Comparison of ENCODE assay signal across 22 mouse cellular contexts in genomic region chr14:40514679-40515078, GRCm38 (mm10).
A peak's percentile ranks its signal among the peaks of the same experiment; 100 is the strongest.
DNase-seq lines count a peak whose midpoint lies in the region; ATAC-seq and TF ChIP-seq lines count a peak whose summit lies in the region.
"Had no signal": no experiment of that assay in that cellular context is flagged by ENCODE, and none has a peak within 500 bp of the region (broad histone marks: within the 10 kb centered on the region; RNA-seq: fewer than 3 reads in every experiment).

No protein-coding gene starts in this region.

- no peaks in the 10 kb centered on the region for H3K9me3 ChIP-seq in hindbrain, embryonic 11.5 days (ENCODE audit: control insufficient read depth, low read length)
- no peaks in the 10 kb centered on the region for H3K9me3 ChIP-seq in hindbrain, postnatal 0 days (ENCODE audit: low read length)
- no peaks in the 10 kb centered on the region for H3K9me3 ChIP-seq in neural tube, embryonic 13.5 days
- no peaks in the 10 kb centered on the region for H3K9me3 ChIP-seq in hindbrain, embryonic 15.5 days
- H3K9me3 ChIP-seq: embryonic facial prominence, embryonic 12.5 days; forebrain, embryonic 13.5 days; heart, embryonic 15.5 days had no signal

- no peak for DNase-seq in hindbrain, embryonic 11.5 days (ENCODE audit: low spot score)
- DNase-seq in hindbrain, postnatal 0 days (ENCODE audit: low spot score), result no peak
- no peak for DNase-seq in neural tube, embryonic 10.5 days (ENCODE audit: extremely low spot score, low spot score)
- DNase-seq in retina, postnatal 1 day, result peak; percentile 41
- DNase-seq in urinary bladder, adult 18-20 months (ENCODE audit: low spot score in 2 of 2), result no peak
- DNase-seq: adrenal gland, adult 8-10 months; adrenal gland, postnatal 36 days; cerebellum, adult 11 months; cerebellum, adult 8-10 months; cerebellum, postnatal 14 days; embryo, embryonic 11 days; forebrain, postnatal 0 days; gastrocnemius, postnatal 14 days; heart, adult 2 months; heart, postnatal 14 days had no signal

- H3K4me1 ChIP-seq in hindbrain, embryonic 11.5 days (replicated peaks; ENCODE audit: control insufficient read depth, insufficient read depth, low read length), result no peaks in the 10 kb centered on the region
- H3K4me1 ChIP-seq in hindbrain, postnatal 0 days (ENCODE audit: insufficient read depth, low read length), result no peaks in the 10 kb centered on the region
- H3K4me1 ChIP-seq in neural tube, embryonic 13.5 days (replicated peaks), result no peaks in the 10 kb centered on the region
- no peaks in the 10 kb centered on the region for H3K4me1 ChIP-seq in hindbrain, embryonic 15.5 days (replicated peaks)
- H3K4me1 ChIP-seq: embryonic facial prominence, embryonic 12.5 days; forebrain, embryonic 13.5 days; heart, embryonic 15.5 days had no signal

- H3K9ac ChIP-seq in hindbrain, embryonic 11.5 days (ENCODE audit: low read depth, low read length), result no peak overlapping the region
- H3K9ac ChIP-seq in hindbrain, postnatal 0 days (replicated peaks; ENCODE audit: low read length), result no peak overlapping the region
- no peak overlapping the region for H3K9ac ChIP-seq in neural tube, embryonic 13.5 days
- no peak overlapping the region for H3K9ac ChIP-seq in hindbrain, embryonic 15.5 days
- H3K9ac ChIP-seq: embryonic facial prominence, embryonic 12.5 days; forebrain, embryonic 13.5 days; forebrain, postnatal 0 days; heart, embryonic 15.5 days had no signal

- no peak for TF ChIP-seq CTCF in hindbrain, postnatal 0 days (IDR thresholded peaks at IDR 0.05; ENCODE audit: low read depth)

- H3K4me2 ChIP-seq in hindbrain, embryonic 11.5 days (replicated peaks; ENCODE audit: low read depth, low read length), result no peak overlapping the region
- no peak overlapping the region for H3K4me2 ChIP-seq in hindbrain, postnatal 0 days (ENCODE audit: low read depth, low read length)
- no peak overlapping the region for H3K4me2 ChIP-seq in neural tube, embryonic 13.5 days
- no peak overlapping the region for H3K4me2 ChIP-seq in hindbrain, embryonic 15.5 days
- H3K4me2 ChIP-seq: embryonic facial prominence, embryonic 12.5 days; forebrain, embryonic 13.5 days; heart, embryonic 11.5 days; heart, embryonic 15.5 days had no signal

- H3K27me3 ChIP-seq in hindbrain, embryonic 11.5 days (ENCODE audit: control insufficient read depth, insufficient read depth, low read length), result no peaks in the 10 kb centered on the region
- H3K27me3 ChIP-seq in hindbrain, postnatal 0 days (ENCODE audit: insufficient read depth, low read length), result no peaks in the 10 kb centered on the region
- H3K27me3 ChIP-seq in neural tube, embryonic 13.5 days, result no peaks in the 10 kb centered on the region
- no peaks in the 10 kb centered on the region for H3K27me3 ChIP-seq in hindbrain, embryonic 15.5 days
- H3K27me3 ChIP-seq: embryonic facial prominence, embryonic 12.5 days; forebrain, embryonic 13.5 days; heart, embryonic 15.5 days had no signal

- no peak overlapping the region for H3K4me3 ChIP-seq in hindbrain, embryonic 11.5 days (ENCODE audit: low read depth, low read length)
- no peak overlapping the region for H3K4me3 ChIP-seq in hindbrain, postnatal 0 days (ENCODE audit: low read length)
- no peak overlapping the region for H3K4me3 ChIP-seq in neural tube, embryonic 13.5 days
- no peak overlapping the region for H3K4me3 ChIP-seq in hindbrain, embryonic 15.5 days
- H3K4me3 ChIP-seq: embryonic facial prominence, embryonic 12.5 days; forebrain, embryonic 13.5 days; heart, adult 2 months; heart, embryonic 15.5 days had no signal

- no peak overlapping the region for H3K27ac ChIP-seq in hindbrain, embryonic 11.5 days (ENCODE audit: low read depth, low read length)
- no peak overlapping the region for H3K27ac ChIP-seq in hindbrain, postnatal 0 days
- no peak overlapping the region for H3K27ac ChIP-seq in neural tube, embryonic 13.5 days (replicated peaks)
- no peak overlapping the region for H3K27ac ChIP-seq in hindbrain, embryonic 15.5 days (replicated peaks)
- H3K27ac ChIP-seq: embryonic facial prominence, embryonic 12.5 days; forebrain, embryonic 13.5 days; heart, adult 2 months; heart, embryonic 15.5 days had no signal

- no peaks in the 10 kb centered on the region for H3K36me3 ChIP-seq in hindbrain, embryonic 11.5 days (ENCODE audit: control insufficient read depth, insufficient read depth, low read length)
- no peaks in the 10 kb centered on the region for H3K36me3 ChIP-seq in hindbrain, postnatal 0 days (ENCODE audit: insufficient read depth, low read length)
- no peaks in the 10 kb centered on the region for H3K36me3 ChIP-seq in neural tube, embryonic 13.5 days
- no peaks in the 10 kb centered on the region for H3K36me3 ChIP-seq in hindbrain, embryonic 15.5 days
- H3K36me3 ChIP-seq: embryonic facial prominence, embryonic 12.5 days; heart, embryonic 15.5 days had no signal

- ATAC-seq in hindbrain, embryonic 11.5 days (ENCODE audit: low FRiP score), result peak; percentile 53; the same call in 1 of the 2 replicates
- ATAC-seq in hindbrain, postnatal 0 days, result no peak
- ATAC-seq in neural tube, embryonic 13.5 days (ENCODE audit: low read depth), result peak; percentile 89
- peak; percentile 56; the same call in 1 of the 2 replicates for ATAC-seq in hindbrain, embryonic 15.5 days (ENCODE audit: low FRiP score, low read depth)
- no peak for ATAC-seq in monocyte, adult 5-6 weeks (replicated peaks; ENCODE audit: insufficient number of reproducible peaks, low FRiP score, low TSS enrichment, poor library complexity, severe bottlenecking)
- ATAC-seq: forebrain, embryonic 13.5 days; forebrain, postnatal 0 days had no signal

Comparison
In these comparisons a context has a peak if more than half of its experiments do, and no peak if none do; other contexts are left out.
1. ATAC-seq: peak in hindbrain, embryonic 11.5 days (single experiment), neural tube, embryonic 13.5 days (single experiment) and hindbrain, embryonic 15.5 days (single experiment); none in hindbrain, postnatal 0 days (single experiment) and monocyte, adult 5-6 weeks (single experiment).